Mouse (Mus musculus) lung, adult 2 months (tissue): ENCODE results near the gene Zfp169.

Experiments
- CTCF ChIP-seq: fragments of 200-500 bp; IDR thresholded peaks from 2 replicates; pipeline ENCODE4 v1.5.1; 2011; ENCODE audit warnings: mild to moderate bottlenecking, low read length, control low read depth; ENCODE audit not compliant: insufficient read depth
- POLR2A ChIP-seq: fragments of 200-500 bp; IDR thresholded peaks from 2 replicates; pipeline ENCODE4 v1.6.1; 2011; ENCODE audit warnings: low read depth, mild to moderate bottlenecking, control low read depth, low read length, borderline replicate concordance; ENCODE audit errors: extremely low read depth

GRCm38 (mm10) chr13:48548296-48548695 lies 35.0 kb upstream of the Zfp169 start:
- no peak for TF ChIP-seq POLR2A
- TF ChIP-seq CTCF, result no peak
